Mouse (Mus musculus): ENCODE data around the gene Prkacb. TPM values are rescaled to one million over a fixed set of nuclear protein-coding genes. Genes with fewer than 3 reads are reported as not detected.

Prkacb gene
- 218 and 228 TPM in 2 replicates for polyA plus RNA-seq (2015; fragmentation: Nextera tagmentation; extraction: Ambion mirVana)

- Histone ChIP-seq H3K36me3 (ENCODE audit: control insufficient read depth, insufficient read depth, low read length) (no peaks in the 10 kb centered on the region), H3K27me3 (ENCODE audit: control insufficient read depth, insufficient read depth, low read depth, low read length) (no peaks in the 10 kb centered on the region), H3K4me2 (ENCODE audit: low read length) (peak within 1 kb of the TSS; percentile 83), H3K9ac (ENCODE audit: low read depth, low read length) (peak within 1 kb of the TSS; percentile 90), H3K27ac (ENCODE audit: low read length) (peak within 1 kb of the TSS; percentile 96), H3K9me3 (replicated peaks; ENCODE audit: control insufficient read depth, low read length, poor library complexity, severe bottlenecking) (no peaks in the 10 kb centered on the region), H3K4me3 (ENCODE audit: low read depth, low read length) (peak within 1 kb of the TSS; percentile 83), H3K4me1 (ENCODE audit: control insufficient read depth, insufficient read depth, low read length) (peaks cover 19% of the 10 kb centered on the region)
- peak; percentile 97 for ATAC-seq
- 0% methylated on average over 59 of the region's 60 CpGs for WGBS
These were observed at the start of gene Prkacb for GRCm38 (mm10) chr3:146812901-146813393. TSS of gene Prkacb (minus strand) at chr3:146812990.

GRCm38 (mm10) chr3:146860308-146860707 lies 47.5 kb upstream of the Prkacb start:
- WGBS = 80% methylated on average over 2 of the region's 2 CpGs
- Histone ChIP-seq H3K9ac (ENCODE audit: low read depth, low read length) (no peak overlapping the region), H3K27me3 (ENCODE audit: control insufficient read depth, insufficient read depth, low read depth, low read length) (no peaks in the 10 kb centered on the region), H3K4me3 (ENCODE audit: low read depth, low read length) (no peak overlapping the region), H3K36me3 (ENCODE audit: control insufficient read depth, insufficient read depth, low read length) (no peaks in the 10 kb centered on the region), H3K9me3 (replicated peaks; ENCODE audit: control insufficient read depth, low read length, poor library complexity, severe bottlenecking) (no peaks in the 10 kb centered on the region), H3K27ac (ENCODE audit: low read length) (no peak overlapping the region), H3K4me2 (ENCODE audit: low read length) (no peak overlapping the region), H3K4me1 (ENCODE audit: control insufficient read depth, insufficient read depth, low read length) (no peaks in the 10 kb centered on the region)
- no peak for ATAC-seq

GRCm38 (mm10) chr3:146857373-146857772 lies 44.6 kb upstream of the Prkacb start:
- WGBS = 74% methylated on average over 10 of the region's 10 CpGs
- Histone ChIP-seq H3K4me1 (ENCODE audit: control insufficient read depth, insufficient read depth, low read length) (peaks cover 15% of the 10 kb centered on the region), H3K9me3 (replicated peaks; ENCODE audit: control insufficient read depth, low read length, poor library complexity, severe bottlenecking) (no peaks in the 10 kb centered on the region), H3K4me3 (ENCODE audit: low read depth, low read length) (no peak overlapping the region), H3K27ac (ENCODE audit: low read length) (no peak overlapping the region), H3K9ac (ENCODE audit: low read depth, low read length) (no peak overlapping the region), H3K36me3 (ENCODE audit: control insufficient read depth, insufficient read depth, low read length) (no peaks in the 10 kb centered on the region), H3K4me2 (ENCODE audit: low read length) (no peak overlapping the region), H3K27me3 (ENCODE audit: control insufficient read depth, insufficient read depth, low read depth, low read length) (no peaks in the 10 kb centered on the region)
- no peak for ATAC-seq

DNA sequence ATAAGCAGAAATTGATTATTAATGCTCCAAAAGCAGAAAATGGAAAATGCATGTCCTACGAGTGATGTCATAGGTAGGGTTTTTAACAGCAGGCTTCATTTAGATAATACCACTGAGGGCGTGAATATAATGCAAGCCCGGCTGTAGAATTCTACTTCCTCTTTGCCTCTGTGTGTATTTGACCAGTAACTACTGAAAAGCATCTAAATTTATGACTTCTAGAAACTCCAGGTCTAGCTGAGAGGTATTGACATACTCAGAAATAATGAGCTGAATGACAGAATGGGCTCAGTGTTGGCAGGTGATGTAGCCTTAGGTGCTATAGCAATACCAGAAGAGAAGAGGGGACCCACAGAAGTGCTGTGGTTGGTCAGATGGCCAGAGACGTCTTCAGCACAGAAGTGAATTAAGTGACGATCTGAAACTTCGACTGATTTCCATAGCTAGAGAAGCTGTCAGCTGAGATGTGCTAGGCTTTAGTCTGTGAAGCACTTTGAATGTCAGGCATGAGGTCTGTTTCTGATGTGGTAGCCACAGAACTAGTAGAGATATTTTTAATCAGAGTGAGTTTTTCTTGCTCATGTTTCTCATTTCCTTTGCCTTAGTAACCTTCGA lies 41.8 kb upstream of the Prkacb start:
- H3K4me2 ChIP-seq (ENCODE audit: low read length) = peak overlapping the region; percentile 60

GRCm38 (mm10) chr3:146851966-146852891 lies 39.4 kb upstream of the Prkacb start, which contains the start of gene Ttll7:
TSS of gene Ttll7 (plus strand) at chr3:146852367.
- peak within 1 kb of the TSS; percentile 88 for H3K9ac ChIP-seq (ENCODE audit: low read depth, low read length)
- peak within 1 kb of the TSS; percentile 82 for H3K27ac ChIP-seq (ENCODE audit: low read length)
- peak within 1 kb of the TSS; percentile 60 for H3K4me2 ChIP-seq (ENCODE audit: low read length)
- no peaks in the 10 kb centered on the region for H3K36me3 ChIP-seq (ENCODE audit: control insufficient read depth, insufficient read depth, low read length)
- H3K9me3 ChIP-seq (replicated peaks; ENCODE audit: control insufficient read depth, low read length, poor library complexity, severe bottlenecking) = no peaks in the 10 kb centered on the region
- under 1% methylated on average over 36 of the region's 36 CpGs for WGBS
- peaks cover 20% of the 10 kb centered on the region for H3K4me1 ChIP-seq (ENCODE audit: control insufficient read depth, insufficient read depth, low read length)
- peak; percentile 96 for ATAC-seq
- no peaks in the 10 kb centered on the region for H3K27me3 ChIP-seq (ENCODE audit: control insufficient read depth, insufficient read depth, low read depth, low read length)
- H3K4me3 ChIP-seq (ENCODE audit: low read depth, low read length) = peak within 1 kb of the TSS; percentile 53

More for the DNA sequence above, 41.8 kb upstream of the Prkacb start:
- Histone ChIP-seq H3K27ac (ENCODE audit: low read length) (no peak overlapping the region), H3K4me1 (ENCODE audit: control insufficient read depth, insufficient read depth, low read length) (peaks cover 20% of the 10 kb centered on the region), H3K27me3 (ENCODE audit: control insufficient read depth, insufficient read depth, low read depth, low read length) (no peaks in the 10 kb centered on the region), H3K36me3 (ENCODE audit: control insufficient read depth, insufficient read depth, low read length) (no peaks in the 10 kb centered on the region), H3K9me3 (replicated peaks; ENCODE audit: control insufficient read depth, low read length, poor library complexity, severe bottlenecking) (no peaks in the 10 kb centered on the region), H3K9ac (ENCODE audit: low read depth, low read length) (no peak overlapping the region), H3K4me3 (ENCODE audit: low read depth, low read length) (no peak overlapping the region)
- 76% methylated on average over 7 of the region's 7 CpGs for WGBS
- ATAC-seq = no peak

DNA sequence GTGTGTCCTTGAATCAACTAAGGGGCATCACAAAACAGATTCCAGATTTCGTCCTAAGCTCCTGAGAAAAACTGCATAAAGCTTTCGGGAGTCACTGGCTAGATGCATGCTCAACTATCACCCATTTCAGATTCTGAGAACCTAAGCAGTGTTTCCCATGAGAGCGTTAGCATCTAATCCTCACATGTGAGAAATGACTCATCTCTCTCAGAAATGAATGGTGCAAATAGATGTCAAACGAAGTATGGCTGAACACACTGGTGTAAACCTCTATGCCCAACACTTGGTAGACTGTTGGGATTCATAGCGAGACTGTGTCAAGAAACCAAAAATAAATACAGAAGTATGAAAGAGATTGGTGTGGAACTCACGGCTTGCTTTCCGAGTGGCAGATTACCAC lies 36.6 kb upstream of the Prkacb start:
- 91% methylated on average over 7 of the region's 7 CpGs for WGBS
- Histone ChIP-seq H3K36me3 (ENCODE audit: control insufficient read depth, insufficient read depth, low read length) (no peaks in the 10 kb centered on the region), H3K9me3 (replicated peaks; ENCODE audit: control insufficient read depth, low read length, poor library complexity, severe bottlenecking) (no peaks in the 10 kb centered on the region), H3K27me3 (ENCODE audit: control insufficient read depth, insufficient read depth, low read depth, low read length) (no peaks in the 10 kb centered on the region), H3K4me3 (ENCODE audit: low read depth, low read length) (no peak overlapping the region), H3K27ac (ENCODE audit: low read length) (no peak overlapping the region), H3K9ac (ENCODE audit: low read depth, low read length) (no peak overlapping the region), H3K4me2 (ENCODE audit: low read length) (no peak overlapping the region), H3K4me1 (ENCODE audit: control insufficient read depth, insufficient read depth, low read length) (peaks cover 17% of the 10 kb centered on the region)
- no peak for ATAC-seq

DNA sequence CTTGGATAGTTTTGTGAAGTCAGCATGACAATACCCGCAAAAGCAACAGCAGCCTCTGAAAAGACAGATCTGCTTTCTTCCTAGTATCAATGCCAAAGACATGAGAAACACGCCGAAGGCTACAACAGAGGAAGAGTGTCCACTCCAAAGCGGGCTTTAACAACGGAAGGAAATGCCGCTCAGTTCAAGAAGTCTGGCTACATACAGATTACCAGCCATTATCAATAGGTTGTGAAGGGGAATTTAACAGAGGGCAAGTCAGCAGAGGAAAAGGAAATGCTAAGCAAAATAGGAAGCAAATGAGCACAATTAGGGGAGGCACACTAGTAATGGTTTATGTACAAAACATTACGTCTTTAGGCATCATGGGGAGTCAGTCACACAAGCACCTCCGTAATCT lies 35.3 kb upstream of the Prkacb start:
- Histone ChIP-seq H3K4me3 (ENCODE audit: low read depth, low read length) (no peak overlapping the region), H3K36me3 (ENCODE audit: control insufficient read depth, insufficient read depth, low read length) (no peaks in the 10 kb centered on the region), H3K27me3 (ENCODE audit: control insufficient read depth, insufficient read depth, low read depth, low read length) (no peaks in the 10 kb centered on the region), H3K9ac (ENCODE audit: low read depth, low read length) (no peak overlapping the region), H3K4me1 (ENCODE audit: control insufficient read depth, insufficient read depth, low read length) (peaks cover 5% of the 10 kb centered on the region; the same call in 1 of the 2 replicates), H3K27ac (ENCODE audit: low read length) (no peak overlapping the region), H3K9me3 (replicated peaks; ENCODE audit: control insufficient read depth, low read length, poor library complexity, severe bottlenecking) (no peaks in the 10 kb centered on the region), H3K4me2 (ENCODE audit: low read length) (no peak overlapping the region)
- no peak for ATAC-seq
- 92% methylated on average over 8 of the region's 8 CpGs for WGBS

- Histone ChIP-seq H3K9me3 (replicated peaks; ENCODE audit: control insufficient read depth, low read length, poor library complexity, severe bottlenecking) (no peaks in the 10 kb centered on the region), H3K4me2 (ENCODE audit: low read length) (no peak overlapping the region), H3K9ac (ENCODE audit: low read depth, low read length) (no peak overlapping the region), H3K27me3 (ENCODE audit: control insufficient read depth, insufficient read depth, low read depth, low read length) (no peaks in the 10 kb centered on the region), H3K4me1 (ENCODE audit: control insufficient read depth, insufficient read depth, low read length) (no peaks in the 10 kb centered on the region), H3K4me3 (ENCODE audit: low read depth, low read length) (no peak overlapping the region), H3K36me3 (ENCODE audit: control insufficient read depth, insufficient read depth, low read length) (no peaks in the 10 kb centered on the region), H3K27ac (ENCODE audit: low read length) (no peak overlapping the region)
- 92% methylated on average over 5 of the region's 5 CpGs for WGBS
- no peak for ATAC-seq
These were observed 33.4 kb upstream of the Prkacb start for GRCm38 (mm10) chr3:146846237-146846636.

GRCm38 (mm10) chr3:146843470-146843869 lies 30.7 kb upstream of the Prkacb start:
- no peaks in the 10 kb centered on the region for H3K9me3 ChIP-seq (replicated peaks; ENCODE audit: control insufficient read depth, low read length, poor library complexity, severe bottlenecking)
- no peak overlapping the region for H3K27ac ChIP-seq (ENCODE audit: low read length)
- no peak for ATAC-seq
- H3K36me3 ChIP-seq (ENCODE audit: control insufficient read depth, insufficient read depth, low read length) = no peaks in the 10 kb centered on the region
- no peaks in the 10 kb centered on the region for H3K27me3 ChIP-seq (ENCODE audit: control insufficient read depth, insufficient read depth, low read depth, low read length)
- no peaks in the 10 kb centered on the region for H3K4me1 ChIP-seq (ENCODE audit: control insufficient read depth, insufficient read depth, low read length)
- no peak overlapping the region for H3K9ac ChIP-seq (ENCODE audit: low read depth, low read length)
- H3K4me2 ChIP-seq (ENCODE audit: low read length) = no peak overlapping the region
- WGBS = 66% methylated on average over 6 of the region's 6 CpGs
- H3K4me3 ChIP-seq (ENCODE audit: low read depth, low read length) = no peak overlapping the region

Data from midbrain, embryonic 16.5 days (tissue).